Mouse (Mus musculus) spleen, postnatal 14 days (tissue): Measurements from ENCODE around the gene Tmem39b.

Experiments
- DNase-seq, 2 experiments: peaks; one replicate each; pipeline ENCODE4 v3.0.0; 2021 to 2022; ENCODE audit warnings: low spot score in 2 of 2

Tmem39b gene

GRCm38 (mm10) chr4:129683901-129684493 lies 12.6 kb downstream of the Tmem39b start:
- no peak for DNase-seq

GRCm38 (mm10) chr4:129681837-129682236 lies 14.8 kb downstream of the Tmem39b start:
- DNase-seq, result no peak

- DNase-seq, result no peak
Measured at GRCm38 (mm10) chr4:129672878-129673449, 23.7 kb downstream of the Tmem39b start.

- DNase-seq, result peak; percentile 64 to 77
Measured at GRCm38 (mm10) chr4:129672083-129672877, 24.4 kb downstream of the Tmem39b start, which contains the start of gene Kpna6. Kpna6 (minus strand) TSS chr4:129672767.

- peak; percentile 16 to 41 for DNase-seq
Measured at GRCm38 (mm10) chr4:129671491-129672082, 25.1 kb downstream of the Tmem39b start.

GRCm38 (mm10) chr4:129662255-129662813 lies 34.3 kb downstream of the Tmem39b start:
- no peak for DNase-seq

- DNase-seq, result no peak
Measured at GRCm38 (mm10) chr4:129661584-129661983, 35.1 kb downstream of the Tmem39b start.

GRCm38 (mm10) chr4:129654770-129655169 lies 41.9 kb downstream of the Tmem39b start:
- no peak for DNase-seq

- DNase-seq, result no peak
Measured at GRCm38 (mm10) chr4:129650359-129650758, 46.3 kb downstream of the Tmem39b start.

- DNase-seq, result no peak
Measured at GRCm38 (mm10) chr4:129648656-129649055, 48.0 kb downstream of the Tmem39b start.

GRCm38 (mm10) chr4:129645204-129645603 lies 51.4 kb downstream of the Tmem39b start:
- no peak for DNase-seq

- no peak for DNase-seq
Measured at GRCm38 (mm10) chr4:129641756-129642155, 54.9 kb downstream of the Tmem39b start.

- DNase-seq, result peak; percentile 89 to 93
Measured at GRCm38 (mm10) chr4:129640638-129641467, 55.8 kb downstream of the Tmem39b start, which contains the start of gene Txlna. Txlna (minus strand) TSS chr4:129641065.

GRCm38 (mm10) chr4:129640101-129640637 lies 56.5 kb downstream of the Tmem39b start:
- no peak for DNase-seq

- DNase-seq, result no peak
Measured at GRCm38 (mm10) chr4:129639221-129639620, 57.4 kb downstream of the Tmem39b start.

GRCm38 (mm10) chr4:129633852-129634251 lies 62.8 kb downstream of the Tmem39b start:
- no peak for DNase-seq

- no peak for DNase-seq
Measured at GRCm38 (mm10) chr4:129631867-129632266, 64.8 kb downstream of the Tmem39b start.

- no peak for DNase-seq
Measured at GRCm38 (mm10) chr4:129630944-129631343, 65.7 kb downstream of the Tmem39b start.
